Mouse (Mus musculus) lung, postnatal 0 days (tissue): ENCODE measurements around the gene Sgsm3. TPM values are rescaled to one million over a fixed set of nuclear protein-coding genes. Genes with fewer than 3 reads are reported as not detected.

ENCODE experiments used
- ATAC-seq: fragments of 200-750 bp; cut with Nextera tagmentation; 2 replicates; pipeline ENCODE4 v1.8.0; 2017; ENCODE audit warnings: moderate library complexity
- DNase-seq: peaks from one replicate; pipeline ENCODE4 v3.0.0-alpha.2; 2016; ENCODE audit warnings: low spot score
- H3K27ac ChIP-seq: fragments of 300-500 bp; sonication (generic); 2 replicates; pipeline ENCODE4 v1.5.1; 2014; ENCODE audit warnings: antibody characterized with exemption, mild to moderate bottlenecking, low read length, mixed read lengths
- H3K27me3 ChIP-seq: fragments of 300-500 bp; sonication (generic); replicated peaks from 2 replicates; pipeline ENCODE4 v1.6.1; 2014; ENCODE audit warnings: low read length, mixed read lengths; ENCODE audit not compliant: insufficient read depth
- H3K36me3 ChIP-seq: fragments of 300-500 bp; sonication (generic); 2 replicates; pipeline ENCODE4 v1.6.1; 2014; ENCODE audit warnings: low read length, mixed read lengths; ENCODE audit not compliant: insufficient read depth
- H3K4me1 ChIP-seq: fragments of 300-500 bp; sonication (generic); 2 replicates; pipeline ENCODE4 v1.6.1; 2014; ENCODE audit warnings: antibody characterized with exemption, low read depth, low read length, mixed read lengths; ENCODE audit not compliant: insufficient read depth
- H3K4me2 ChIP-seq: fragments of 300-500 bp; sonication (generic); replicated peaks from 2 replicates; pipeline ENCODE4 v1.6.1; 2014; ENCODE audit warnings: low read depth, mild to moderate bottlenecking, low read length, moderate library complexity, mixed read lengths
- H3K4me3 ChIP-seq: fragments of 300-500 bp; sonication (generic); 2 replicates; pipeline ENCODE4 v1.5.1; 2014; ENCODE audit warnings: low read depth, low read length
- H3K9ac ChIP-seq: fragments of 300-500 bp; sonication (generic); replicated peaks from 2 replicates; pipeline ENCODE4 v1.6.1; 2014; ENCODE audit warnings: low read depth, mild to moderate bottlenecking
- H3K9me3 ChIP-seq: fragments of 300-500 bp; sonication (generic); 2 replicates; pipeline ENCODE4 v1.6.1; 2016; ENCODE audit warnings: low read length, mixed read lengths
- CTCF ChIP-seq: IDR thresholded peaks from 2 replicates; pipeline ENCODE4 v1.5.1; 2016; ENCODE audit warnings: antibody characterized with exemption, mild to moderate bottlenecking
- EP300 ChIP-seq: IDR thresholded peaks from 2 replicates; pipeline ENCODE4 v1.6.1; 2016; ENCODE audit warnings: antibody characterized with exemption, mild to moderate bottlenecking, control low read depth
- WGBS: fragments of 180-500 bp; shearing (Covaris S2); extraction: QIAGEN DNeasy Blood & Tissue Kit; methylation state at CpG from one replicate; pipeline ENCODE4 v1.1.7; 2014; 5-methylcytosine and 5-hydroxymethylcytosine counted together
- polyA plus RNA-seq: library from polyadenylated mRNA; unstranded; fragments of >200 nt; fragmentation: Nextera tagmentation; extraction: Ambion mirVana; gene quantifications from 2 replicates; pipeline ENCODE4 v1.2.1, GENCODE M21; 2015

The Sgsm3 gene
- polyA plus RNA-seq, 1 experiment from 2014 or later, result 38.5 TPM

DNA sequence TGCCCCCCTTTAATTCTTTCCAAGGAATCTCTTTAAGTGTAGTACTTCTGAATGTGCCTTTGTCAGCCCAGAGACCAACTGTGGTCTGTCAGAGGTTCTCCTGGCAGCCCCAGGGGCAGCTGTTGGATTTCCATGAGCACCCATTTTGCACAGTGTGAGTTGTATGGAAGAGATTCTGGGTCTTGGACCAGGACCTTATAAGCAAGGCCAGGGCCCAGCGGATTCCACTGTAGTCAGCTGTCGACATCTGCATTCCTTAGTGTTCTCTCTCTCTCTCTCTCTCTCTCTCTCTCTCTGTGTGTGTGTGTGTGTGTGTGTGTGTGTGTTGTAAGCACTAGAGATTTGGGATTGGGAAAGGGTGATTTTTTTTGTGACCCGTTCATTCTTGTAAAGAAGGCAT, 40.9 kb upstream of the Sgsm3 start:
- Histone ChIP-seq H3K9ac (no peak overlapping the region), H3K9me3 (no peaks in the 10 kb centered on the region), H3K4me1 (no peaks in the 10 kb centered on the region), H3K27ac (peak overlapping the region; percentile 65; the same call in 1 of the 2 replicates), H3K36me3 (no peaks in the 10 kb centered on the region), H3K4me2 (no peak overlapping the region), H3K4me3 (no peak overlapping the region), H3K27me3 (no peaks in the 10 kb centered on the region)
- WGBS, result 73% methylated on average over 3 of the region's 3 CpGs
- DNase-seq (peak; percentile 91), ATAC-seq (peak; percentile 97)
- TF ChIP-seq CTCF (no peak), EP300 (peak; percentile 63)

DNA sequence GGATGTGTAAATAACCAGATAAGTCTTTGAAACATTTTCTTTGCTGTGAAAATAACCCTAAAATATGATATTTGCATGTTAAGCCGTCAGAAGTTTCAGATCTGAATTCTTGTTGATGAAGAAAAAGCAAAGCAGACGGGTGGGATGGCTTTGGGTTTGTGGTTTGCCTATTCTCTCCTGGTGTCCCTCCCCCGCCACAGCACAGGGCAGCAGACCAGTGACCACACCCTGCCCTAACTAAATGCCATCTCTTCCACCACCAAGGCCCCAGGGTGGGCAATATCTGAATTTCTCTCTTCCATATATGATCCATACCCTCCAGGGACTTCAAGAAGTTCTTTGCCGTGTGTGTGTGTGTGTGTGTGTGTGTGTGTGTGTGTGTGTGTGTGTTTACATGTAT, 39.0 kb upstream of the Sgsm3 start:
- Histone ChIP-seq H3K9me3 (no peaks in the 10 kb centered on the region), H3K4me2 (no peak overlapping the region), H3K4me3 (no peak overlapping the region), H3K9ac (no peak overlapping the region), H3K36me3 (no peaks in the 10 kb centered on the region), H3K27me3 (no peaks in the 10 kb centered on the region), H3K4me1 (no peaks in the 10 kb centered on the region), H3K27ac (no peak overlapping the region)
- DNase-seq (no peak), ATAC-seq (no peak)
- WGBS, result 75% methylated on average over 4 of the region's 4 CpGs
- TF ChIP-seq CTCF (no peak), EP300 (no peak)

DNA sequence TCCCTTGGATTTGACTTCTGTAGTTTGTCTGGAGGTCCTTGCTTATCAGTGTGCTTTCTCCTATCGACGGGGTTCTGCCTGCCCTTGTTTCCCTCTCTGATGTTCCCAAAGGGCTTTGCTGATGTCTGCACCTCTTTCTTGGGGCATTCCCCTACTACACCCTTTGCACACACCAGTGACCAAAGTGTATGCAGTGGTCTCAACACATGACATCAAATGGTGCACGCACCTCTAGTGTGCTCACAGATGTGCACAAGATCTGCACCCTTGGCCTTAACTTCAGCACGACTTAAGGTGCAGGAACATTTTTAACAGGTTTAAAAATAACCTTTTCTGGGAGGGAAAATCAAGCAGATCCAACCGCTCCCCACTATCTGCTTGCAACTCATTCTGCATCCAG, 38.2 kb upstream of the Sgsm3 start:
- 87% methylated on average over 5 of the region's 5 CpGs for WGBS
- Histone ChIP-seq H3K4me2 (no peak overlapping the region), H3K36me3 (no peaks in the 10 kb centered on the region), H3K4me1 (no peaks in the 10 kb centered on the region), H3K27me3 (no peaks in the 10 kb centered on the region), H3K27ac (no peak overlapping the region), H3K9me3 (no peaks in the 10 kb centered on the region), H3K9ac (no peak overlapping the region), H3K4me3 (no peak overlapping the region)
- no peak for ATAC-seq
- TF ChIP-seq CTCF (no peak), EP300 (no peak)
- DNase-seq, result no peak

DNA sequence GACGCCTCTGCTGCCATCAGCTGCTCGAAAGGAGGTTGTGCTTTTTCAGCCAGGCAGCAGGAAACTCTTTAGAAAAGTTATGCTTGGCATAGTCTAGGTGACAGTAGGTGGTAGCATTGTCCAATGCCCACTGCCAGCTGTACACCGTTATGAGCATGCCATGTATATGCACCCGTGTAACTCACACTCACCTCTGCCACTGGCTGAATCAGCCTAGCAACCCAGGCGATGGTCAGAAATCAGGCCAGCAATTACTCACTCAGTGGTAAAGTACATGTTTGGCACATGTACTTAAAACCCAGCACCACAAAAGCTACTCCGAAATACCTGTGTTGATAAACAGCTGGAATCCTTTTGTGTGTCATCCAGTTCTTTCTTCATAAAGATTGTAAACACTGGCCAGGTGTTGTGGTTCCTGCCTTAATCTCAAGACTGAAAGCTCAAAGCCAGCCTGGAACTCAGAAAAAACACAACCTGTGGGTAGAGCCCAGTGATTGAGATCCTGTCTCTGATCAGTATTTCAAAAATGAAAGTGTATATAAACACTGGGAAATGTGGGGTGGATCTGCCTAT, 36.0 kb upstream of the Sgsm3 start:
- H3K27me3 ChIP-seq, result no peaks in the 10 kb centered on the region
- no peak overlapping the region for H3K4me3 ChIP-seq
- no peak overlapping the region for H3K9ac ChIP-seq
- ATAC-seq (no peak), DNase-seq (no peak)
- no peak overlapping the region for H3K4me2 ChIP-seq
- no peaks in the 10 kb centered on the region for H3K4me1 ChIP-seq
- H3K9me3 ChIP-seq, result no peaks in the 10 kb centered on the region
- 0 out of 2 replicates have a peak, but pooled peaks have one; percentile 2 for TF ChIP-seq CTCF
- TF ChIP-seq EP300, result no peak
- H3K27ac ChIP-seq, result no peak overlapping the region
- WGBS, result 80% methylated on average over 6 of the region's 6 CpGs
- H3K36me3 ChIP-seq, result no peaks in the 10 kb centered on the region

DNA sequence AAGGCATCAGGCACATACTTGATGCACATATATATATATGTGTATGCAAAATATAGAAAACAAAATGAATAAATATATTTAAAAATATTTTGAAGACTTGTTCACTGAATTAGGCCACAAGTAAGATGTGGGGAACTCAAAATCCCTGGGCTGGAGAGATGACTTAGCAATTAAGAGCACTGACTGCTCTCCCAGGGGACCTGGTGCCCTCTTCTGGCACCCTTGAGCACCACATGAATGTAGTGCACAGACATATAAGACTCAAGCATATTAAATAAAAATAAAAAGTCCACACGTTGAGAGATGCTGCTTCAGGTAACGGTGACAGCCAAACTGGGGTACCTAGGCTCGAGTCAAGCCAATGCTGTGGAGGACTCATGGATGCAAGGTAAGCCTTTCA, 31.7 kb upstream of the Sgsm3 start:
- Histone ChIP-seq H3K4me1 (peaks cover 8% of the 10 kb centered on the region; the same call in 1 of the 2 replicates), H3K4me2 (no peak overlapping the region), H3K9me3 (no peaks in the 10 kb centered on the region), H3K36me3 (no peaks in the 10 kb centered on the region), H3K27ac (no peak overlapping the region), H3K4me3 (no peak overlapping the region), H3K27me3 (no peaks in the 10 kb centered on the region), H3K9ac (no peak overlapping the region)
- DNase-seq (peak; percentile 81), ATAC-seq (no peak)
- TF ChIP-seq EP300, result no peak
- TF ChIP-seq CTCF, result peak; percentile 72
- 55% methylated on average over 3 of the region's 3 CpGs for WGBS

DNA sequence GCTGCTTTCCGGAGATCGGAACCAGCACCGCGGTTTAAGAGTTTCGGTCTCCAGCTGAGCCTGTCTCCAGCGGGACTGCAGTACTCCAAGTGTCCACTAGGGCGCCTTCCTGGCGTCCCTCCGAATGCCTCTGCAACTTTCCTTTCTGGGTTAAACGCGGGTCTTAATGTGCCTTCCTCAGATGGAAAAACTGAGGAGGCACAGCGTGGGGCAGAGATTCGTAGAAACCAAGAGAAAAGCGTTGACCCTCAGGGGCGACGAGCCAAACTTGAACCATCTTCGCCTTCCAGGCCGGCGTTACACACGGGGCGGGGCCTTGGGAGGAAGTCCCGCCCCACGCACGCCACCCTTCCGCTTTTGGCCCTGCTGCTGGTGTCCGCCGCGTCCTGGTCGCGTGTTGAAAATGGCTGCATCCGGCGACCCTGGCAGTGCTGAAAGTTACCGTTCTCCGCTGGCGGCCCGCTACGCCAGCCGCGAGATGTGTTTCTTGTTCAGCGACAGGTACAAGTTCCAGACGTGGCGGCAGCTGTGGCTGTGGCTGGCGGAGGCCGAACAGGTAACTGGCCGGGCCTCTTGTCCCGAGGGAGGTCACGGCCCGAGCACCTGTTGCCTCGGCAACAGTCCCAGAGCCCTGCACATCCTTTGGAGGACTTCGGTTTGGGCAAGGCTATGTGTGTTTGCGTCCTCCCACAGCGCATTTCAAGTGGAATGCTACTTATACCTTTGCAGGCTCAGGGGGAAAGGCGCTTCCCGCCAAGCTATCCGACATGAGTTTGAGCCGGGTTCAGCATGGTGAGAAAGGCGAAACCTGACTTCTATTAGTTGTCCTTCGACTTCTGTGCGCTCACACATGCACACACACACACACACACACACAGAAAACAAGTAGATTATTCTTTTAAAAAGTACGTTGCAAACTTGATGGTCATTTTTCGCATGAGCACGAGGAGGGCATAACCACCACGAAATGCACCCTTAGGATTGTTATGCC, 29.1 kb upstream of the Sgsm3 start, which contains the start of gene Adsl:
Adsl (plus strand) TSS at position 346 of the 991 bp plus-strand sequence.
- peak; percentile 98 for ATAC-seq
- peaks cover 8% of the 10 kb centered on the region; the same call in 1 of the 2 replicates for H3K4me1 ChIP-seq
- no peaks in the 10 kb centered on the region for H3K9me3 ChIP-seq
- no peaks in the 10 kb centered on the region for H3K27me3 ChIP-seq
- under 1% methylated on average over 63 of the region's 63 CpGs for WGBS
- DNase-seq, result peak; percentile 94
- TF ChIP-seq CTCF (peak; percentile 97), EP300 (no peak)
- peak within 1 kb of the TSS; percentile 86 for H3K27ac ChIP-seq
- peak within 1 kb of the TSS; percentile 72 for H3K9ac ChIP-seq
- H3K4me2 ChIP-seq, result peak within 1 kb of the TSS; percentile 74
- H3K4me3 ChIP-seq, result peak within 1 kb of the TSS; percentile 80
- no peaks in the 10 kb centered on the region for H3K36me3 ChIP-seq
